Mouse (Mus musculus): ENCODE measurements at regions not wholly inside any gene's neighbourhood (a gene's known extent, or its start where the extent isn't known, plus 50 kb on each side); places are given as distances from the start of the nearest gene placed in this dataset.
A peak's percentile ranks its signal among the peaks of the same experiment; 100 is the strongest.

- no peak for ATAC-seq (replicated peaks in 1 of 2; ENCODE audit: insufficient read depth in 1 of 2, low FRiP score in 2 of 2, low TSS enrichment in 1 of 2, low read depth in 1 of 2, poor library complexity in 2 of 2, severe bottlenecking in 2 of 2)
Measured at GRCm38 (mm10) chr8:76038526-76038925, 590.0 kb downstream of the Iqcm start.

DNA sequence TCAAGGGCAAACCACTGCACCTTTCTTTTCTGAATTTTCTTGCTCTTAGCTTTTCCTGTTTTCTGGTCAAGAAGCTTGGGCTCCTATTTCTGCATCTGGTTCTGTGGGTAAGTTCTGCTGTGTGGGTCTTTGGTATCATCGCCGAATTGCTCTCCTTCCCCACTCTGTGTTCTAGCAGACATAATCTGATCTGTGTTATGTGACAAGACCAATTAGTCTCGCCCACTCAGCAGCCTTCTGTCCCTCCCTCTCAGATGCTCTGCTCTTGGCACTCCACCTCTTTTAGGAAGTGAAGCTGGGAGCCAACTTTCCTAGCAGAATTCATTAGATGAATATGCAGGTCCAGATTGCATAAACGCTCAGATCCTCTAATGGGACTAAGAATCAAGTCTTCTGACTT is 603.5 kb downstream of the Iqcm start:
- no peak for ATAC-seq (replicated peaks in 1 of 2; ENCODE audit: insufficient read depth in 1 of 2, low FRiP score in 2 of 2, low TSS enrichment in 1 of 2, low read depth in 1 of 2, poor library complexity in 2 of 2, severe bottlenecking in 2 of 2)

DNA sequence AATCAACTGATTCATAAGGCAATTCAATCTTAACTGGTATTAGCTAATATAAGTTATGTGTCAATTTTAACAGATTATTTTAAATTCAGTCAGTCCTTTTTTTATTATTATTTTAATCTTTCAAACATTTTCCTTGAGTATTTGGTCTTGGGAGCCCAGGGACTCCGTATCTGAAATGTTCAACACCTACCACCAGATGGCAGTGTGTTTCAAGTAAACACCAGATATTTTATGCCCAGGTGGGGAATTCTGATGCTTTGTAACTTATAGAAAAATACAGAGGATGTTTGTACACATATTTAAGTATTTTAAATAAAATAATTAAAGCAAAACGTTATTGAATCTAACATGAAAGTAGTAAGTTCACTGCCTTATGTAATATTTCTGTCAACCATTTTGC is 619.2 kb downstream of the Iqcm start:
- ATAC-seq (replicated peaks in 1 of 2; ENCODE audit: insufficient read depth in 1 of 2, low FRiP score in 2 of 2, low TSS enrichment in 1 of 2, low read depth in 1 of 2, poor library complexity in 2 of 2, severe bottlenecking in 2 of 2), result peak; percentile 64 to 71; a peak in 2 of 4 replicates

DNA sequence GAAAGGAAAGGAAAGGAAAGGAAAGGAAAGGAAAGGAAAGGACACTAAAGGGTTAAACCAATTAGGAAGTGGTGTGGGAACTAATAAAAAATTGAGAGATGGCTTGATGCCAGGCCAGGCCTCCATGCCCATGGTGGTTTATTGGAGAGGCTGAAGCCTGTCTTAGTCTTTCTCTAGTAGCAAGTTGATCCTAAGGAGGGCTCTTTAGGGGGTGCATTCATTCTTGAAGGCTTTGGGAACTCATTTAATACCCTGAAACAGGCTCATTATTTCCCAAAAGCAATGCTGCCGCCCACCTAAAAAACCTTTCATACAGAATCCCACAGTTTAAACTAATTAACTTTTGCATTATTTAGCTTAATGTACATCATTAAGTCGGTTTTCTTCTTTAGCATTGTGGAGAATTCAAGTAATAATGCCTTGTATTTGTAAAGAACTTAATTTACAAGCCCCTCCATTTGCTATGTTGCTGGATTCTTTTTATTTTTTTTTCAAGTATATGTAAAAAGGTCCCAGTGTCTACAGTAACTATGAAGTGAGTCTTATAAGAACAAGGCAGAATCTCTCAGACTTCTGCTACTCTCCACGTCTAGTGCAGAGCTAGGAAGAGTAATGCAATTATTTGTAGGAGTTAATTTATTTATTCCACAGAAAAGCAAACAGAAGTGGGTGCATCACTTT is 624.3 kb downstream of the Iqcm start:
- ATAC-seq (replicated peaks in 1 of 2; ENCODE audit: insufficient read depth in 1 of 2, low FRiP score in 2 of 2, low TSS enrichment in 1 of 2, low read depth in 1 of 2, poor library complexity in 2 of 2, severe bottlenecking in 2 of 2), result no peak

GRCm38 (mm10) chr8:76120587-76121145 is 672.2 kb downstream of the Iqcm start:
- ATAC-seq (replicated peaks in 1 of 2; ENCODE audit: insufficient read depth in 1 of 2, low FRiP score in 2 of 2, low TSS enrichment in 1 of 2, low read depth in 1 of 2, poor library complexity in 2 of 2, severe bottlenecking in 2 of 2), result no peak

GRCm38 (mm10) chr8:76127486-76127885 is 679.0 kb downstream of the Iqcm start:
- ATAC-seq (replicated peaks in 1 of 2; ENCODE audit: insufficient read depth in 1 of 2, low FRiP score in 2 of 2, low TSS enrichment in 1 of 2, low read depth in 1 of 2, poor library complexity in 2 of 2, severe bottlenecking in 2 of 2), result no peak

DNA sequence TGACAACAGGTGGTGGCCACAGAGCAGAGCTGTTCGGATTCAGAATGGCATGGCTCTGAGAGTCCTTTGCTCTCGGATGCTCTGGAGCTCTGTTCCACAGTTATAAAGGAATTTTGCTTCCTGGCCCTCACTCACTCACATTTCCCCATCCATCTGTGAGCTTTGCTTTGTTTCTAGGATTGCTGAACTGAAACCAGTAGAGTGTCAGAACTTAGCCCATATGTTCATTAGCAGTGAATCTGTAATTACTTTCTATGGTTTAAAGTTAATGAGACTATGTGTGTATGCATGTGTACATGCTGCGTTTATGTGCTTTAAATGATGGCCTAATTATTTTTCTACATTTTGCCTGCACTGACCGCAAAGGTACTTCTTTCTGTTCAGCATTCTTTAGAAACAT is 688.7 kb downstream of the Iqcm start:
- no peak for ATAC-seq (replicated peaks in 1 of 2; ENCODE audit: insufficient read depth in 1 of 2, low FRiP score in 2 of 2, low TSS enrichment in 1 of 2, low read depth in 1 of 2, poor library complexity in 2 of 2, severe bottlenecking in 2 of 2)

GRCm38 (mm10) chr8:76148681-76149080 is 700.2 kb downstream of the Iqcm start:
- ATAC-seq (replicated peaks in 1 of 2; ENCODE audit: insufficient read depth in 1 of 2, low FRiP score in 2 of 2, low TSS enrichment in 1 of 2, low read depth in 1 of 2, poor library complexity in 2 of 2, severe bottlenecking in 2 of 2), result no peak

DNA sequence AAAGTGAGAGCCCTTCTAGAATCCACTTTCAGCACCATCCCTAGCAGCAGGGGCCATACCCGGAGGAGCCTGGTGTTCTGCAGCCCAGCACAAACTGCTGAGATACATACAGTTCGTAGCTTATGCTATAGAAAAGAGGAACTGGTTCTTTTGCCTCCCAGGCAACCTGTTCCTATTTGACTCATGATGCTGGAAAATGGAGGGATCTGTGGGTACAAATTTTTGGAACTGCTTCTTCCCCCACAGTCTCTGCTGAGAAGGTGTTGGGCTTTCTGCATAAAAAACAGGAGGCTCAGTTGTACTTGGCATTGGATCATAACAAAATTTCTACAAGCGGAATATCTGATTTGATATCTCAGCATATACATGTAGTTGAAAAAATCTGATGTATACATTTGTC is 716.7 kb upstream of the Nr3c2 start:
- no peak for ATAC-seq (replicated peaks in 1 of 2; ENCODE audit: insufficient read depth in 1 of 2, low FRiP score in 2 of 2, low TSS enrichment in 1 of 2, low read depth in 1 of 2, poor library complexity in 2 of 2, severe bottlenecking in 2 of 2)

DNA sequence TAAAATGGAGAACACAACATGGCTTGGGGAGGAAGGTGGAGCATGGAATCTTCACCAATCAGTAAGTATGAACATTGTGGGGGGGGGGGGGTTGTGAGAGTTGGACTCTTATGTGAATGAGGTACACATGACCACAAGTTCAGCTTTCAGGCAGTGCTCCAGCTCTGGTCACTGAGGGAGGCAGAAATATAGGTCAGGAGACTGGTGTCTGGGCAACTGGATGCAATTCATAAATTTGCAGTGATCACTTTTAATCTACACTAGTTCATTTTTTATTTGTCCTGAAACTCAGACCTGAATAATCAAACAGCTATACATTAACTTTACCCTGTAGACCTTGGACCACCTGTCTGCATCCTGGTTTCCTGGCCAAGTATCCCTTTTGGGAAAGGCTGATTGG is 715.4 kb upstream of the Nr3c2 start:
- ATAC-seq (replicated peaks in 1 of 2; ENCODE audit: insufficient read depth in 1 of 2, low FRiP score in 2 of 2, low TSS enrichment in 1 of 2, low read depth in 1 of 2, poor library complexity in 2 of 2, severe bottlenecking in 2 of 2), result no peak

DNA sequence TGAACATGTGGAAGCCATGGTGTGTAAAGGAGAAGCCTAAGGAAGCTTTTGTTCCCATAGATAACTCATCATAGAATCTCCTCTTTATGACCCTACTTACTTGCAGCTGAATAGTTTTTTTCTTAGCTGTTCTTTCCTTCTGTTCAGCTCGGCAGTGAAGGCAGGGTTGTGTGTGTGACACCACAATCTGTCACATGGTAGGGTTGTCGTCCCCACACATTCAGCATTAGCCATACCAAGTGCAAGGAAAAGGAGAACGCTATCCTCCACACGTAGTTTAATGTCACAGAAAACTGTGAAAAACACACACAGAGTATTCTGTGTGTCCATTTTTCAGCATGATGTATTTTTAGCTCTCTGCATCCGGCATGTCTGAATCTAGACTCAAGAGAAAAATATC is 711.9 kb upstream of the Nr3c2 start:
- no peak for ATAC-seq (replicated peaks in 1 of 2; ENCODE audit: insufficient read depth in 1 of 2, low FRiP score in 2 of 2, low TSS enrichment in 1 of 2, low read depth in 1 of 2, poor library complexity in 2 of 2, severe bottlenecking in 2 of 2)

DNA sequence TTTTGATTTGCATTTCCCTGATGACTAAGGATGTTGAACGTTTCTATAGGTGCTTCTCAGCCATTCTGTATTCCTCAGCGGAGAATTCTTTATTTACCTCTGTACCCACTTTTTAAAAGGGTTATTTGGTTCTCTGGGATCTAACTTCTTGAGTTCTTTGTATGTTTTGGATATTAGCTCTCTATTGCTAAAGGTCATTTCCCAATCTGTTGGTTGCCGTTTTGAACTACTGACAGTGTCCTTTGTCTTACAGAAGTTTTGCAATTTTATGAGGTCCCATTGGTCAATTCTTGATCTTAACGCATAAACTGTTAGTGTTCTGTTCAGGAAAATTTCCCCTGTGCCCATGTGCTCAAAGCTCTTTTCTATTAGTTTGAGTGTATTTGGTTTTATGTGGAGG is 687.4 kb upstream of the Nr3c2 start:
- ATAC-seq (replicated peaks in 1 of 2; ENCODE audit: insufficient read depth in 1 of 2, low FRiP score in 2 of 2, low TSS enrichment in 1 of 2, low read depth in 1 of 2, poor library complexity in 2 of 2, severe bottlenecking in 2 of 2), result no peak

DNA sequence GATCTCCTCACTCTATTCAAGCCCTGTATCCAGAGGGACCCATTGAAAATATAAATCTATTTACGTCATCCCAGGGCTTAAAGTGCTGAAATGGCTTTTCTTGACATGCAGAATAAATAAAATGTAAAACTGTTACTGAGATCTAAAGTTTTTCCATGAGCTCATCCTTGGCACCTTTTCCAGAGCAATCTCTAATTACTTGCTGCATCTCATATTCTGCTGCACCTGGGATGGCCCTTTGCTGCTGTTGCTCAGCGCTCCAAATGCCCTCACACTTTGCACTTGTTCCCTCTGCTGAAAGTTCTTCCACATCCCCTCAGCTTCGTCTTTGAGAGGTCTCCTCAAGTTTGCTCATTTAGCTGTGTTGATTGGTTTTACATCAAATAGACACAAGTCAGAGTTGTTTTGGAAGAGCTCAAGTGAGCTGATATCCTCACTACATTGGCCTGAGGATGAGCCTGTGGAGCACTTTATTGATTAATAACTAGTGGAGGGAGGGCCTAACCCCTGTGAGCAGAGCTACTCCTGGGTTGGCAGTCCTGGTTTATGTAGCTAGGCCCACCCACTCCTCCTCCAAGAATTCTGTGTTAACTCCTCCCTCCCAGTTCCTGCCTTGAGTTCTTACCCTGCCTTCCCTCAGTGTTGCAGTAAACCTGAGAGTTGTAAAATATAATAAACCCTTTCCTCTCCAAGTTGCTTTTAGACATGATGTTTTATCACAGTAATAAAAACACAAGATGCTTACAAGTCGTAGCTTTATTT is 681.2 kb upstream of the Nr3c2 start:
- no peak for ATAC-seq (replicated peaks in 1 of 2; ENCODE audit: insufficient read depth in 1 of 2, low FRiP score in 2 of 2, low TSS enrichment in 1 of 2, low read depth in 1 of 2, poor library complexity in 2 of 2, severe bottlenecking in 2 of 2)

DNA sequence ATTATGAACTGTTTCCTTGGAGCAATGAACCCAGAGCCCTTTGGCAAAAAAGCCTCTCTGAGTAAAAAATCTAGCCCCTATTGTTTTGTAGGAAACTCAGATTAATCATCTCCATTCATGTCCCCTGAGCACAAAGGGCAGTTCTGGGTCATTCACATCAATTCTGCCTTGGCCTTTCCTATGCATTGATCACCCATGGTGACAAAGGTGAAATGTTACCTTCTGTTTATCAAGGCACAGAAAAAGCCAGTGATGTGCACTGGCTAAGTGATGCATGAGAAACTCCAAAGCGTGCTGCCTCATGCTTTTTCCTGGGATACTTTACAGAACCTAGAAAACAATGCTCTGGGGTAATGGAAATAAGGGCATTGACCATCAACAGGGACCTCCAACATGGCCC is 668.4 kb upstream of the Nr3c2 start:
- ATAC-seq (replicated peaks in 1 of 2; ENCODE audit: insufficient read depth in 1 of 2, low FRiP score in 2 of 2, low TSS enrichment in 1 of 2, low read depth in 1 of 2, poor library complexity in 2 of 2, severe bottlenecking in 2 of 2), result no peak

- no peak for ATAC-seq (replicated peaks in 1 of 2; ENCODE audit: insufficient read depth in 1 of 2, low FRiP score in 2 of 2, low TSS enrichment in 1 of 2, low read depth in 1 of 2, poor library complexity in 2 of 2, severe bottlenecking in 2 of 2)
Measured at GRCm38 (mm10) chr8:76249194-76249593, 650.0 kb upstream of the Nr3c2 start.

- no peak for ATAC-seq (replicated peaks in 1 of 2; ENCODE audit: insufficient read depth in 1 of 2, low FRiP score in 2 of 2, low TSS enrichment in 1 of 2, low read depth in 1 of 2, poor library complexity in 2 of 2, severe bottlenecking in 2 of 2)
Measured at GRCm38 (mm10) chr8:76252161-76253010, 646.9 kb upstream of the Nr3c2 start.

Measured in hematopoietic stem cell, adult 5-6 weeks (primary cell).